Mouse (Mus musculus) G1E (cell line): Measurements from ENCODE around the gene Nbl1.

Experiments
- CTCF ChIP-seq: IDR thresholded peaks from 2 replicates; pipeline ENCODE4 v1.5.1; 2012; ENCODE audit warnings: low read depth, low read length, inconsistent platforms, mixed read lengths
- GATA1 ChIP-seq: IDR thresholded peaks from 2 replicates; pipeline ENCODE4 v1.6.1; 2012; ENCODE audit warnings: borderline replicate concordance, low read length, inconsistent platforms, mixed read lengths
- POLR2AphosphoS5 ChIP-seq: IDR thresholded peaks from 2 replicates; pipeline ENCODE4 v1.6.1; 2012; ENCODE audit warnings: low read depth, low read length, inconsistent platforms; ENCODE audit not compliant: insufficient replicate concordance
- TAL1 ChIP-seq: conservative IDR thresholded peaks from 2 replicates; pipeline ENCODE4 v1.6.1; 2012; ENCODE audit warnings: low read depth, low read length, inconsistent platforms, mixed read lengths

GRCm38 (mm10) chr4:139110858-139111257 is 18.1 kb upstream of the Nbl1 start:
- TF ChIP-seq CTCF (no peak), TAL1 (no peak), POLR2AphosphoS5 (no peak), GATA1 (no peak)
